Mouse (Mus musculus): ENCODE measurements at regions not wholly inside any gene's neighbourhood (a gene's known extent, or its start where the extent isn't known, plus 50 kb on each side); places are given as distances from the start of the nearest gene placed in this dataset.

GRCm38 (mm10) chr2:136617138-136617537 is 96.1 kb upstream of the Snap25 start:
- no peak for DNase-seq (ENCODE audit: inconsistent ontology term)

- DNase-seq (ENCODE audit: inconsistent ontology term): no peak
Observed at GRCm38 (mm10) chr2:136618114-136618513, 95.1 kb upstream of the Snap25 start.

- no peak for DNase-seq (ENCODE audit: inconsistent ontology term)
Observed at GRCm38 (mm10) chr2:136620309-136620708, 92.9 kb upstream of the Snap25 start.

GRCm38 (mm10) chr2:136620969-136621368 is 92.3 kb upstream of the Snap25 start:
- DNase-seq (ENCODE audit: inconsistent ontology term): no peak

GRCm38 (mm10) chr2:136623808-136624489 is 89.3 kb upstream of the Snap25 start:
- DNase-seq (ENCODE audit: inconsistent ontology term): no peak

GRCm38 (mm10) chr2:136624490-136624850 is 88.8 kb upstream of the Snap25 start:
- DNase-seq (ENCODE audit: inconsistent ontology term): no peak

- DNase-seq (ENCODE audit: inconsistent ontology term): no peak
Observed at GRCm38 (mm10) chr2:136646917-136647316, 66.3 kb upstream of the Snap25 start.

- peak; percentile 72 for DNase-seq (ENCODE audit: inconsistent ontology term)
Observed at GRCm38 (mm10) chr2:136648606-136649005, 64.6 kb upstream of the Snap25 start.

- DNase-seq (ENCODE audit: inconsistent ontology term): no peak
Observed at GRCm38 (mm10) chr2:136650721-136651120, 62.5 kb upstream of the Snap25 start.

- no peak for DNase-seq (ENCODE audit: inconsistent ontology term)
Observed at GRCm38 (mm10) chr2:136652206-136653003, 60.8 kb upstream of the Snap25 start.
